Mouse (Mus musculus) MEL (cell line): ENCODE results near the gene Zfp961.

Experiments
- CTCF ChIP-seq, 3 experiments: IDR thresholded peaks in 2 of 3; conservative IDR thresholded peaks in 1 of 3; 2 replicates each; pipeline ENCODE4 v1.5.1; 2011 to 2012; ENCODE audit warnings: low read length in 3 of 3, low read depth in 2 of 3, mild to moderate bottlenecking in 2 of 3, improper control_type of control experiment in 1 of 3, inconsistent platforms in 1 of 3, mixed read lengths in 1 of 3, moderate library complexity in 1 of 3; ENCODE audit not compliant: control insufficient read depth in 1 of 3, insufficient read depth in 1 of 3, poor library complexity in 1 of 3, severe bottlenecking in 1 of 3
- EP300 ChIP-seq, 2 experiments: IDR thresholded peaks; 2 replicates each; pipeline ENCODE4 v1.6.1; 2011; ENCODE audit warnings: improper control_type of control experiment in 2 of 2, low read length in 2 of 2, low read depth in 1 of 2, mild to moderate bottlenecking in 1 of 2
- MAX ChIP-seq: IDR thresholded peaks from 2 replicates; pipeline ENCODE4 v1.6.1; 2011; ENCODE audit warnings: low read length, improper control_type of control experiment
- MEF2A ChIP-seq: IDR thresholded peaks from 2 replicates; pipeline ENCODE4 v1.6.1; 2014; ENCODE audit warnings: low read depth, mild to moderate bottlenecking, inconsistent platforms, low read length, improper control_type of control experiment; ENCODE audit not compliant: poor library complexity, insufficient replicate concordance, severe bottlenecking; ENCODE audit errors: extremely low read depth
- MXI1 ChIP-seq: IDR thresholded peaks from 2 replicates; pipeline ENCODE4 v1.6.1; 2011; ENCODE audit warnings: mild to moderate bottlenecking, low read depth, low read length, improper control_type of control experiment
- NRF1 ChIP-seq: IDR thresholded peaks from 2 replicates; pipeline ENCODE4 v1.6.1; 2014; ENCODE audit warnings: low read depth, mild to moderate bottlenecking, inconsistent platforms, low read length, improper control_type of control experiment, moderate library complexity; ENCODE audit not compliant: poor library complexity, insufficient read depth, severe bottlenecking
- TBP ChIP-seq: IDR thresholded peaks from 2 replicates; pipeline ENCODE4 v1.8.0; 2011; ENCODE audit warnings: low read depth, low read length, improper control_type of control experiment
- UBTF ChIP-seq: IDR thresholded peaks from 2 replicates; pipeline ENCODE4 v1.6.1; 2012; ENCODE audit warnings: low read depth, mild to moderate bottlenecking, inconsistent platforms, low read length, improper control_type of control experiment, moderate library complexity, borderline replicate concordance; ENCODE audit not compliant: insufficient read depth
- USF2 ChIP-seq, 2 experiments: IDR thresholded peaks; 2 replicates each; pipeline ENCODE4 v1.6.1; 2011 to 2012; ENCODE audit warnings: improper control_type of control experiment in 2 of 2, low read length in 2 of 2, borderline replicate concordance in 1 of 2, inconsistent platforms in 1 of 2, low read depth in 1 of 2, mild to moderate bottlenecking in 1 of 2; ENCODE audit not compliant: insufficient read depth in 1 of 2

DNA sequence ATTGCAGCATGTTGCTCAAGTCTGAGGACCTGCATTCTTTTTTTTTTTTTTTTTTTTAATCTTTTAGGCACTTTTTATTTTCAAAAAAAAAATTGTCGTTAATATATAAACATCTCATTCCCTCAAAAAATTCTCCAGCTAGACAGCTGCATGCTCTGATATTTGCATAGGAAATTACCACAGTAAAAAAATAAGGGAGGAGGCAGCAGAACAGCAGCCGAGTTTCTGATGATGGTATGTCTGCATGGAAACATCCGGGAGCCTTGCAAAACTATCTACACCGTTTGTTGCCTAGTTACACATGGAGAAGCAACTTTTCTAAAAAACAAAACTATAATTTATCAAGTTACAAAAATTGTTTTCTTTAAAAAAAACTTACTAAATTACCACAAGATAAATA, 30.6 kb downstream of the Zfp961 start:
- no peak for TF ChIP-seq CTCF (IDR thresholded peaks at IDR 0.05 in 2 of 3, conservative IDR thresholded peaks at IDR 0.05 in 1 of 3; ENCODE audit: control insufficient read depth in 1 of 3, insufficient read depth in 1 of 3, low read depth in 2 of 3, low read length in 3 of 3, poor library complexity in 1 of 3, severe bottlenecking in 1 of 3)
- no peak for TF ChIP-seq NRF1
- no peak for TF ChIP-seq MEF2A
- TF ChIP-seq USF2 (IDR thresholded peaks at IDR 0.05; ENCODE audit: borderline replicate concordance in 1 of 2, insufficient read depth in 1 of 2, low read depth in 1 of 2, low read length in 2 of 2) = no peak
- TF ChIP-seq MXI1 = no peak
- no peak for TF ChIP-seq UBTF
- TF ChIP-seq EP300 (IDR thresholded peaks at IDR 0.05; ENCODE audit: low read depth in 1 of 2, low read length in 2 of 2) = no peak
- TF ChIP-seq TBP = no peak
- no peak for TF ChIP-seq MAX
